Mouse (Mus musculus): ENCODE results near the gene Hmcn1. TPM values are rescaled to one million over a fixed set of nuclear protein-coding genes. Genes with fewer than 3 reads are reported as not detected.

Hmcn1 gene
- polyA plus RNA-seq, 1 experiment from 2014 or later, result 5.3 TPM

GRCm38 (mm10) chr1:150866615-150867014 is 126.6 kb downstream of the Hmcn1 start:
- peaks cover 5% of the 10 kb centered on the region for H3K4me1 ChIP-seq
- H3K9ac ChIP-seq, result no peak overlapping the region
- H3K9me3 ChIP-seq (replicated peaks), result no peaks in the 10 kb centered on the region
- H3K4me2 ChIP-seq, result no peak overlapping the region
- no peak for ATAC-seq
- H3K27ac ChIP-seq, result no peak overlapping the region
- H3K36me3 ChIP-seq, result no peaks in the 10 kb centered on the region
- no peak overlapping the region for H3K4me3 ChIP-seq
- 8% methylated on average over 5 of the region's 5 CpGs for WGBS (ENCODE audit: insufficient replicate concordance)
- no peaks in the 10 kb centered on the region for H3K27me3 ChIP-seq (replicated peaks)

GRCm38 (mm10) chr1:150857779-150858178 is 135.5 kb downstream of the Hmcn1 start:
- H3K36me3 ChIP-seq, result no peaks in the 10 kb centered on the region
- ATAC-seq, result no peak
- no peaks in the 10 kb centered on the region for H3K27me3 ChIP-seq (replicated peaks)
- no peak overlapping the region for H3K27ac ChIP-seq
- H3K9ac ChIP-seq, result no peak overlapping the region
- WGBS (ENCODE audit: insufficient replicate concordance), result 62% methylated on average over 2 of the region's 2 CpGs
- no peak overlapping the region for H3K4me3 ChIP-seq
- no peaks in the 10 kb centered on the region for H3K9me3 ChIP-seq (replicated peaks)
- H3K4me2 ChIP-seq, result no peak overlapping the region
- no peaks in the 10 kb centered on the region for H3K4me1 ChIP-seq

DNA sequence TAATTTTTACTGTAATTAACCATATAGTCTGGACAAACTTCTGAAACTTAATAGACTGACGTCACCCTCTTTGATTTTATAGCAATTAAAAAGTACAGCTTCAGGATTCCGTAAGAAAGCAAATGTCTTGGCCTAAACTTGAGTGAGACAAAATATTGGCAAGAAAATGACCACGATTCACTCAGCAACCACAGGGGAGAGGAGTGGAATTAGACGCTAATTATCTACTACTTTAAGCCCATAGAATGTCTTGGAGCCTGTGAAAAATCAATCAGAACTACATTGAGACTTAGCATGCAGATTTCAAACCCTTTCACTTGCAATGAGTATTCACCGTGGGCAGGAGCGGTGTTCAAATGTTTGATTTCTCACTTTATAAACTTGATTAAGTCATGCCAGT is 159.8 kb downstream of the Hmcn1 start:
- no peak for ATAC-seq
- Histone ChIP-seq H3K4me3 (no peak overlapping the region), H3K4me2 (no peak overlapping the region), H3K27ac (no peak overlapping the region), H3K36me3 (no peaks in the 10 kb centered on the region), H3K4me1 (no peaks in the 10 kb centered on the region), H3K27me3 (replicated peaks) (no peaks in the 10 kb centered on the region), H3K9me3 (replicated peaks) (no peaks in the 10 kb centered on the region), H3K9ac (no peak overlapping the region)
- 73% methylated on average over 6 of the region's 6 CpGs for WGBS (ENCODE audit: insufficient replicate concordance)

GRCm38 (mm10) chr1:150829851-150830250 is 163.4 kb downstream of the Hmcn1 start:
- 70% methylated on average over 7 of the region's 7 CpGs for WGBS (ENCODE audit: insufficient replicate concordance)
- H3K4me3 ChIP-seq, result no peak overlapping the region

GRCm38 (mm10) chr1:150827169-150827568 is 166.1 kb downstream of the Hmcn1 start:
- 63% methylated on average over 5 of the region's 5 CpGs for WGBS (ENCODE audit: insufficient replicate concordance)
- no peaks in the 10 kb centered on the region for H3K9me3 ChIP-seq (replicated peaks)
- H3K9ac ChIP-seq, result no peak overlapping the region
- H3K4me3 ChIP-seq, result no peak overlapping the region
- H3K4me2 ChIP-seq, result no peak overlapping the region
- no peaks in the 10 kb centered on the region for H3K36me3 ChIP-seq
- no peaks in the 10 kb centered on the region for H3K27me3 ChIP-seq (replicated peaks)
- no peak overlapping the region for H3K27ac ChIP-seq
- H3K4me1 ChIP-seq, result no peaks in the 10 kb centered on the region
- ATAC-seq, result no peak

More at GRCm38 (mm10) chr1:150829851-150830250, 163.4 kb downstream of the Hmcn1 start:
- Histone ChIP-seq H3K27me3 (replicated peaks) (no peaks in the 10 kb centered on the region), H3K9ac (no peak overlapping the region), H3K4me1 (no peaks in the 10 kb centered on the region), H3K4me2 (no peak overlapping the region), H3K36me3 (no peaks in the 10 kb centered on the region), H3K27ac (no peak overlapping the region), H3K9me3 (replicated peaks) (no peaks in the 10 kb centered on the region)
- ATAC-seq, result no peak

- H3K36me3 ChIP-seq, result no peaks in the 10 kb centered on the region
- no peak overlapping the region for H3K9ac ChIP-seq
- no peak overlapping the region for H3K4me3 ChIP-seq
- H3K27ac ChIP-seq, result no peak overlapping the region
- no peak for ATAC-seq
- H3K9me3 ChIP-seq (replicated peaks), result no peaks in the 10 kb centered on the region
- WGBS (ENCODE audit: insufficient replicate concordance), result 47% methylated on average over 5 of the region's 5 CpGs
- no peaks in the 10 kb centered on the region for H3K4me1 ChIP-seq
- no peaks in the 10 kb centered on the region for H3K27me3 ChIP-seq (replicated peaks)
- H3K4me2 ChIP-seq, result no peak overlapping the region
Measured at GRCm38 (mm10) chr1:150824334-150825005, 168.8 kb downstream of the Hmcn1 start.

DNA sequence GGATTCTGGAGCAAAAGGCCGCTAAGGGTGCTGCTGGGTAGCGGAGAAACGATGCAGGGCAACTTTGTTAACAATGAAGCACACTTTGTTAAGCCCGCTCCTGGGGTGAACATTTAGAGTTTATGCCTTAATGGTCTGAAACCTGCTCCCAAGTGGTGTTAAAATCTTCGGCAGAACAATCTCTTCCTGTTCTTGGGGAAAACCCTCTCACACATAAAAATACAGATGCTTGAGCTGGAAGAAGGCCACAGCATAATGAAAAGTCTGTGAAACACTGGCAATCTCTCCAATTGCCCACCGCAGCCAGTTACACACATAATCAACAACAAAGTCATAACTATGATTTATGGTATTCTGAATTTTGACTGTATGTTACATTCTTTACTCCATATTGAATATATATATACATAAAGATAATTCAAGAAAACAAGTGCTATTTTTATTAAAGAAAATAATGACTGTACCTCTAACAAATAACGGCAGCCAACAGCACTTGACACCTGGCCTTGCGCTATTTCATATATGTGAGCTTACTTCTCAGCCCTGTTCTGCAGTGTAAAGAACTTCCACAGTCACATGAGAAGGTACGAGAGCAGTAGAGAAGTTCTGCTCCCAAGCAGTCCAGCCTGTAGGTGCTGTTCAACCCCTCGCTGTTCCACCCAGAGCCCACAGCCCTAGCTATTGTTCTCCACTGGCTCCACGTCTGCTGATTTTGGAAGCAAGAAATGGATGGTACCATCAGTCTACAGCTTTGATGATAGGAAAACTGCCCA is 177.0 kb downstream of the Hmcn1 start:
- H3K9me3 ChIP-seq (replicated peaks), result no peaks in the 10 kb centered on the region
- H3K36me3 ChIP-seq, result no peaks in the 10 kb centered on the region
- H3K4me2 ChIP-seq, result no peak overlapping the region
- no peaks in the 10 kb centered on the region for H3K4me1 ChIP-seq
- H3K9ac ChIP-seq, result no peak overlapping the region
- no peak for ATAC-seq
- no peak overlapping the region for H3K4me3 ChIP-seq
- no peak overlapping the region for H3K27ac ChIP-seq
- 76% methylated on average over 11 of the region's 11 CpGs for WGBS (ENCODE audit: insufficient replicate concordance)
- no peaks in the 10 kb centered on the region for H3K27me3 ChIP-seq (replicated peaks)

- Histone ChIP-seq H3K4me3 (no peak overlapping the region), H3K9me3 (replicated peaks) (no peaks in the 10 kb centered on the region), H3K27ac (no peak overlapping the region), H3K4me1 (no peaks in the 10 kb centered on the region), H3K36me3 (no peaks in the 10 kb centered on the region), H3K4me2 (no peak overlapping the region), H3K9ac (no peak overlapping the region), H3K27me3 (replicated peaks) (no peaks in the 10 kb centered on the region)
- 58% methylated on average over 4 of the region's 4 CpGs for WGBS (ENCODE audit: insufficient replicate concordance)
- ATAC-seq, result no peak
Measured at GRCm38 (mm10) chr1:150814917-150815316, 178.3 kb downstream of the Hmcn1 start.

DNA sequence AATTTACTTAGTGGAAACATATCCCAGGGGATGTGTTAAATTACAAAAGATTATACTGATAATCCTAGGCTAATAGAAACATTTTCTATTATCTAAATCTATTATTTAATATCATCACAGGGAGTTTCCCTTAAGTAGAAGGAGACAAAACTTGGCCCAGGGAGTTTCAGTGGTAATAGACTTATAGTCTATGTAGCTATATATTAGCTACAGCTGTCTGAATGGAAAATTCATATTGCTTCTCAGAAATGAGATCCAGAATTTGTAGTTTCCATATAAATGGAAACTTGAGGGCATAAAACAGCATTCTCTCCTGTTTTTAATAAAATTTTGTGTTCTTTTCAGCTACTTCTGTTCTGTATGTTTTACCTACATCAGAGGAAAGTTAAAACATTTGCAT is 179.9 kb downstream of the Hmcn1 start:
- ATAC-seq, result no peak

GRCm38 (mm10) chr1:150806864-150807263 is 186.4 kb downstream of the Hmcn1 start:
- WGBS (ENCODE audit: insufficient replicate concordance), result 68% methylated on average over 3 of the region's 3 CpGs

More for the DNA sequence above, 179.9 kb downstream of the Hmcn1 start:
- no peak overlapping the region for H3K9ac ChIP-seq
- H3K36me3 ChIP-seq, result no peaks in the 10 kb centered on the region
- no peaks in the 10 kb centered on the region for H3K4me1 ChIP-seq
- no peak overlapping the region for H3K4me3 ChIP-seq
- no peaks in the 10 kb centered on the region for H3K27me3 ChIP-seq (replicated peaks)
- no peaks in the 10 kb centered on the region for H3K9me3 ChIP-seq (replicated peaks)
- H3K4me2 ChIP-seq, result no peak overlapping the region
- no peak overlapping the region for H3K27ac ChIP-seq

GRCm38 (mm10) chr1:150805466-150805865 is 187.8 kb downstream of the Hmcn1 start:
- H3K27ac ChIP-seq, result no peak overlapping the region
- H3K9me3 ChIP-seq (replicated peaks), result no peaks in the 10 kb centered on the region
- WGBS (ENCODE audit: insufficient replicate concordance), result 73% methylated on average over 2 of the region's 2 CpGs
- no peak overlapping the region for H3K4me3 ChIP-seq
- H3K36me3 ChIP-seq, result no peaks in the 10 kb centered on the region
- no peaks in the 10 kb centered on the region for H3K27me3 ChIP-seq (replicated peaks)
- no peaks in the 10 kb centered on the region for H3K4me1 ChIP-seq
- H3K4me2 ChIP-seq, result no peak overlapping the region
- no peak for ATAC-seq
- no peak overlapping the region for H3K9ac ChIP-seq

More at GRCm38 (mm10) chr1:150806864-150807263, 186.4 kb downstream of the Hmcn1 start:
- no peak overlapping the region for H3K4me2 ChIP-seq
- no peak overlapping the region for H3K27ac ChIP-seq
- no peaks in the 10 kb centered on the region for H3K36me3 ChIP-seq
- H3K27me3 ChIP-seq (replicated peaks), result no peaks in the 10 kb centered on the region
- H3K9me3 ChIP-seq (replicated peaks), result no peaks in the 10 kb centered on the region
- no peak overlapping the region for H3K9ac ChIP-seq
- no peak overlapping the region for H3K4me3 ChIP-seq
- ATAC-seq, result no peak
- no peaks in the 10 kb centered on the region for H3K4me1 ChIP-seq

- Histone ChIP-seq H3K27me3 (replicated peaks) (no peaks in the 10 kb centered on the region), H3K36me3 (no peaks in the 10 kb centered on the region), H3K9me3 (replicated peaks) (no peaks in the 10 kb centered on the region), H3K4me2 (no peak overlapping the region), H3K4me1 (no peaks in the 10 kb centered on the region), H3K27ac (no peak overlapping the region), H3K9ac (no peak overlapping the region), H3K4me3 (no peak overlapping the region)
- WGBS (ENCODE audit: insufficient replicate concordance), result 68% methylated on average over 9 of the region's 9 CpGs
- ATAC-seq, result no peak
Measured at GRCm38 (mm10) chr1:150804235-150805099, 188.8 kb downstream of the Hmcn1 start.

All from liver, embryonic 12.5 days (tissue).